Mouse (Mus musculus) cerebellum, postnatal 4 days (tissue): ENCODE results near the gene Olfr510.
"Not testable (repeated sequence)": the region's sequence is repeated elsewhere in the genome, so short reads cannot be mapped to it uniquely, and the experiment has no call there.

Experiments
- DNase-seq, 2 experiments: peaks; one replicate each; pipeline ENCODE4 v3.0.0; 2022; ENCODE audit warnings: low spot score in 2 of 2, mixed read lengths in 1 of 2

Gene Olfr510

DNA sequence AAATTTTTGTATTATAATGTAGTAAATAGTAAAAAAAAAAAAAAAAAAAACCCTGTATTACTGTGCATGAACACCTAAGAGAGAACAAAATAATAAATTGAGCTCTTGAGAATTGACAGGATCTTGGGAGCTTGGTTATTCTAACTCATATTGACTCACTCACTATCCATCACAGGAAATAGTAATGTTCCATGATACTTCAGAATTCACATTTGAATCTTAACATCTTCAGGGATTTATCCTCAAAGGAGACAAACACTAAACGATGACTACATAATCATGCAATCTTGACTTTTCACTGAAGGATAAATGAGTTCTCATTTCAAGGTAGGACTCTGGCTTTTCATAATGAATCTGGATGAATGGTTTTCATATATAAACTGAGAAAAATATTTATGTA lies at the start of gene Olfr510:
Olfr510 (plus strand) TSS at position 301 of the 400 bp plus-strand sequence.
- no peak for DNase-seq

DNA sequence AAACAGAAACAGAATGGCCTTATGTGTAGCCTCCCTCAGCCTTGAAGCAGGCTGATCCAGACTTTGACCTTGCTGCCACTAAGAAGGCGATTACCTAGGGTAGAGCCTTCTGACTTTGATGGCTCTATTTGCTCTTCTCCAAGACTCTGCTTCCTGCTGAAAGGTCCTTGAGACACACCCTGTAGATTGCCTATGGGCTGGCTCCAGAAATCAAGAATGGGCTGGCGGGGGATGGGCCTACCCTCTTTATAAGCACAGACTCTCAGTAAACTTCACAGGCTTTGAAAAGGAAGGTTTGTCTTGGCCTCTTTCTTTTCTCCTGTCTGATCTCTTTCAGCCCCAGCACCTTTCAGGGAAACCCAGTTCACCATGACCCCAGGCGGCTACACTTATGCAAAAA lies 49.4 kb upstream of the Olfr510 start:
- not testable (repeated sequence) for DNase-seq

DNA sequence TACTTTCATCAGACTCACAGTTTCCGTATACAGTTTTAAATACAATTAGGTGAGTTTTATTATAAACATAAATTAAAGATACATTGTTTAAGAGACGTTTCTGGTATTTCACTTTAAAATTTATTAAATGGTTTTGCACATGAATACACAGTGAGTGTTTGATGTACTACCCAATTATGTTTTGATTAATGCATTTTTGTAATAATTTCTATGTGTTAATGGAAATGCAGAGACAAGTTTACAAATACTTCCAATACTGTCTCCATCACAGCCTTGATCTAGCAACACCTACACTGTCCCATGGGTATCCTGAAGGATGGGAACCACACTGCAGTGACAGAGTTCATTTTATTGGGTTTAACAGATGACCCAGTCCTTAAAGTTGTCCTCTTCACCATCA lies 44.7 kb upstream of the Olfr510 start, which contains the start of gene Olfr507:
Olfr507 (plus strand) TSS at position 301 of the 400 bp plus-strand sequence.
- no peak for DNase-seq

DNA sequence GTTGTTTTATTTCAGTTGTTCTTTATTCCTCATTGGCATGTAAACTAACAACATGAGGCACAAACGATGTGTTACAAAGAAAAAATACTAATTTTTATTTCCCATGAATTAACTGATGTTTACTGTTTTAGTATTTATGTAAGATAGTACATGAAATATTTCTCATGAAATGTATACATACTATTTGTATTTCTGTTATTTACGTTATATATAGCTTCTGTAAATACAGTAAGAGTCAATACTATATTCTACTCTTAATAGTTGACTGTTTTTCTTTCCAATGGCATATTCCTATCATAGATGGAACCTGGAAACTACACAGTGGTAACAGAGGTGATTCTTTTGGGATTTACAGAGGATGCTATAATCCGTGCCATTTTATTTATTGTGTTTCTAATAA lies 36.5 kb upstream of the Olfr510 start, which contains the start of gene Olfr508:
Olfr508 (plus strand) TSS at position 301 of the 400 bp plus-strand sequence.
- DNase-seq: no peak

DNA sequence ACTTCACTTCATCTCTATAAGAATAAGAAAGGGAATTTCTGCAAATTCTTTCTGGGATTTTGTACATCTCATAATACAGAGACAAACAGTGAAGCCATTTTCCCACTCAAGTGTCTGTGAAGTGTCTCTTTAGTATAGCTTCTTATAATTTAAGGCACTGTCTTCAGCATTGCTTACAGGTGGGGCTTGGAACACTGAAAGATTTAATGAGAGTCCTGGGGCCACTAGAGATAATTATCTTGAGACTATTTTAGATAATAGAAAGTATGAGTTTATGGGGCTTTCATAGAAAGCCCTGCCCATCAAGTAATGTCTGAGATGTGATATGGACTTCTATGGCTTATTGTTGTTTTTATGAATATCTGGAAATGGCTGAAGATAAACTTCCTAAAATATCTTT lies 14.4 kb upstream of the Olfr510 start, which contains the start of gene Olfr509:
Olfr509 (minus strand) TSS at position 101 of the 400 bp plus-strand sequence.
- no peak for DNase-seq

DNA sequence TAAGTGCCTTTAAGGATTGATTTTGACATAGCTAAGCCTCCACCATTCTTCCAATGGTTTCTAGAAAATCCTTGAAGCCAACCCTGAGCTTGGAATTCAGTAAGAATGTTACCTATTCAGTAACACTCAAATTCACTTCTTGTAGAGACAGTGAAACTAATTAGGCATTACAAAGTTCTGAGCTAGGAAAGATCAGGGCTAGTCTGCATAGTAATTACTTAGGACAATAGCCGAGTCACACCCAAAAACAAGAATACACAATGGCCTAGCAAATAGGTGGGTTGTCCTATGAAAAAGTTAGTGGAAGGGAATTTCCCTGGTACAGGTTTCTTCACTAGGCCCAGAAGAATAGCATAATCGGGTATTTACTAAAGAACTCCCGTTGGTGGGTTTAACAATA lies 3.8 kb upstream of the Olfr510 start:
- DNase-seq: no peak

DNA sequence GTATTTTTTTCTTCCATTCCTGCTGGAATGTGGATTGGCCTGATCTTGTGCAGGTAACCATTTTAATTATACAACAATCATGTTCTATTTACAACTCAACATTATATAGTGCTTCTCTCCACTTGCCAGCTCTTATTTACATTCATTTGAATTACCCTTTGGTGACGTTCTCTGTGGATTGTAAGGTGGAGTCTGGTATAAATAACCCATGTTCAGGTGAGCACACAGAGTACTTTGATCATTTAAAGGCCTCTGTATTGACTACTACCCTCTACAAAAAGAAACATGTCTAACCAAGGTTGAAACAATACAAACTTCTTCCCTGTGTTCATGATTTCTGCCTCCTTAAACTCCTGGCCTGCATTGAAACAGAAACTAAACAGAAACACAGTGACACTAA lies 4.8 kb downstream of the Olfr510 start:
- DNase-seq: no peak

DNA sequence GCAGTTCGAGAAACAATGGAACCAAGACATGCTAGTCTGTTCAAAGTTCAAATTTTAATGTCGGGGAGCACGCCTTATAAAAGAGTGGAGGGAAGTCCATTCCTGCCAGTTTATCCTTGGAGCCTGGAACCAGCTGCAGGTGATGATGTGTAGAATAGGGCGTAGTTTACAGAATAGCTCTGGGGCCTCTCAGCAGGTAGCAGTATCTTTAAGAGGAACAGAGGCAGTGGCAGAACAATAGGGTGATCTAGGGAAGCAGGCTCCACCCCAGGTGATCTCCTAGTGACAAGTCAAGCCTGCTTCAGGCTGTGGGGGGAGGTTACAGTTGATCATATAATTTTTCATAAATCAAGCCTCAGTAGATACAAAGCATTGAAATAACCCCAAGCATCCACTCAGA lies 12.7 kb downstream of the Olfr510 start:
- DNase-seq: no peak

DNA sequence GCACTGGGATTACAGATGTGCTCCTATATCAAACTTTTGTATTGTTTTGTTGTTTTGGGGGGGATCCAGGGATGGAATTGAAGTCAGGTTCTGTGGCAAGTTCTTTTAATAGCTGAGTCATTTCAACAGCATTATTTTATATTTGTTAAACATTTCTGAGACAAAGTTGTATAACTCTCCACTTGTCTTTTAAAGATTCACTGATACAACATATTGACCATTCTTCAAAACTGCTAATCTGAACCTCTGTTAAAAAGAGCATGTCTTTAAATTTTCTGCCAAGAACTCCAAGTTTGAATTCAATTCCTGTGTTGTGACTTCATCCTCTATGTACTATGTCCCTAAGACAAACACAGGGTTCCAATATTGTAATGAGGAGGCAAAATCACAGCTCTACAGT lies 46.8 kb downstream of the Olfr510 start, which contains the start of gene Olfr512:
Olfr512 (plus strand) TSS at position 301 of the 400 bp plus-strand sequence.
- no peak for DNase-seq
